In genomic region chr7:30336384-30336783, GRCm38 (mm10) we compare ENCODE assay signal across 9 mouse cellular contexts. TPM values are rescaled to one million over a fixed set of nuclear protein-coding genes. Genes with fewer than 3 reads are reported as not detected.
DNase-seq lines count a peak whose midpoint lies in the region; ATAC-seq and TF ChIP-seq lines count a peak whose summit lies in the region.
"Had no signal": no experiment of that assay in that cellular context is flagged by ENCODE, and none has a peak within 500 bp of the region (broad histone marks: within the 10 kb centered on the region; RNA-seq: fewer than 3 reads in every experiment).

No protein-coding gene starts in this region.

- peak; percentile 97 for TF ChIP-seq CTCF in intestine, postnatal 0 days (IDR thresholded peaks at IDR 0.05; ENCODE audit: low read depth)

- H3K4me2 ChIP-seq in intestine, postnatal 0 days (replicated peaks; ENCODE audit: low read depth) = no peak overlapping the region
- H3K4me2 ChIP-seq in limb, embryonic 11.5 days (ENCODE audit: low read depth, severe bottlenecking) = no peak overlapping the region
- H3K4me2 ChIP-seq in stomach, embryonic 15.5 days = no peak overlapping the region
- H3K4me2 ChIP-seq: embryonic facial prominence, embryonic 13.5 days had no signal

- ATAC-seq in common myeloid progenitor, adult 5-6 weeks (replicated peaks; ENCODE audit: low read depth, poor library complexity, severe bottlenecking) = peak; percentile 64
- no peak; the same call in 1 of the 2 replicates for ATAC-seq in intestine, postnatal 0 days
- ATAC-seq in limb, embryonic 11.5 days (ENCODE audit: insufficient number of reproducible peaks, low FRiP score, low TSS enrichment, low read depth) = no peak; the same call in 1 of the 2 replicates
- peak; percentile 25; the same call in 1 of the 2 replicates for ATAC-seq in stomach, embryonic 15.5 days (ENCODE audit: insufficient read depth, low FRiP score, low read depth)

- peaks cover 4% of the 10 kb centered on the region; the same call in 1 of the 2 replicates for H3K4me1 ChIP-seq in intestine, postnatal 0 days (replicated peaks; ENCODE audit: control insufficient read depth, insufficient read depth, low read length)
- no peaks in the 10 kb centered on the region for H3K4me1 ChIP-seq in limb, embryonic 11.5 days (ENCODE audit: control insufficient read depth, insufficient read depth, low read length)
- H3K4me1 ChIP-seq in stomach, embryonic 15.5 days = peaks cover 8% of the 10 kb centered on the region; the same call in 1 of the 2 replicates

- H3K9me3 ChIP-seq in intestine, postnatal 0 days (ENCODE audit: control insufficient read depth) = no peaks in the 10 kb centered on the region
- no peaks in the 10 kb centered on the region for H3K9me3 ChIP-seq in limb, embryonic 11.5 days (ENCODE audit: control insufficient read depth, low read length)
- no peaks in the 10 kb centered on the region for H3K9me3 ChIP-seq in stomach, embryonic 15.5 days
- H3K9me3 ChIP-seq: embryonic facial prominence, embryonic 13.5 days had no signal

- WGBS in intestine, postnatal 0 days = 2% methylated on average over 9 of the region's 9 CpGs
- 4% methylated on average over 9 of the region's 9 CpGs for WGBS in limb, embryonic 11.5 days
- 4% methylated on average over 9 of the region's 9 CpGs for WGBS in stomach, embryonic 15.5 days

- no peak overlapping the region for H3K27ac ChIP-seq in intestine, postnatal 0 days (ENCODE audit: low read depth, low read length)
- no peak overlapping the region for H3K27ac ChIP-seq in limb, embryonic 11.5 days (replicated peaks; ENCODE audit: low read depth, low read length)
- no peak overlapping the region for H3K27ac ChIP-seq in stomach, embryonic 15.5 days
- H3K27ac ChIP-seq: embryonic facial prominence, embryonic 13.5 days had no signal

- no peak overlapping the region for H3K9ac ChIP-seq in intestine, postnatal 0 days (ENCODE audit: low read depth, low read length)
- no peak overlapping the region for H3K9ac ChIP-seq in limb, embryonic 11.5 days (ENCODE audit: low read length)
- H3K9ac ChIP-seq in stomach, embryonic 15.5 days = no peak overlapping the region
- H3K9ac ChIP-seq: embryonic facial prominence, embryonic 13.5 days had no signal

- DNase-seq in 416B (ENCODE audit: low read depth) (peak; percentile 90), adipocyte (ENCODE audit: low spot score) (peak; percentile 84)
- peak; percentile 88 for DNase-seq in gastrocnemius, postnatal 10 days
- peak; percentile 91 for DNase-seq in limb, embryonic 11.5 days (ENCODE audit: low spot score)
- peak; percentile 83 for DNase-seq in neural tube, embryonic 10.5 days (ENCODE audit: extremely low spot score, low spot score)

- no peak overlapping the region for H3K4me3 ChIP-seq in intestine, postnatal 0 days (ENCODE audit: low read depth, low read length)
- H3K4me3 ChIP-seq in limb, embryonic 11.5 days (ENCODE audit: low read depth, low read length) = no peak overlapping the region
- no peak overlapping the region for H3K4me3 ChIP-seq in stomach, embryonic 15.5 days (replicated peaks)
- H3K4me3 ChIP-seq: embryonic facial prominence, embryonic 13.5 days had no signal

- no peaks in the 10 kb centered on the region for H3K36me3 ChIP-seq in intestine, postnatal 0 days (ENCODE audit: control insufficient read depth, insufficient read depth)
- no peaks in the 10 kb centered on the region for H3K36me3 ChIP-seq in limb, embryonic 11.5 days (ENCODE audit: control insufficient read depth, insufficient read depth, low read length)
- H3K36me3 ChIP-seq in stomach, embryonic 15.5 days = no peaks in the 10 kb centered on the region
- H3K36me3 ChIP-seq: embryonic facial prominence, embryonic 13.5 days had no signal

- H3K27me3 ChIP-seq in intestine, postnatal 0 days (replicated peaks; ENCODE audit: control insufficient read depth, insufficient read depth, low read length) = 0 out of 2 replicates have a peak, but pooled peaks cover 11% of the 10 kb centered on the region
- H3K27me3 ChIP-seq in limb, embryonic 11.5 days (ENCODE audit: control insufficient read depth, insufficient read depth, low read length) = no peaks in the 10 kb centered on the region; the same call in 1 of the 2 replicates
- H3K27me3 ChIP-seq in stomach, embryonic 15.5 days (replicated peaks) = peaks cover 16% of the 10 kb centered on the region; the same call in 1 of the 2 replicates

RNA-seq across cellular contexts. Expression of gene Sdhaf1, which starts 12.7 kb away (rescaled TPM):
- 10.8 and 11.0 TPM in 2 replicates for total RNA-seq in common myeloid progenitor, adult 5-6 weeks (2017)
- 10 to 100 TPM; 10.3 to 11.5 TPM for total RNA-seq in gastrocnemius, postnatal 10 days (2021)
- 18.3 and 18.8 TPM in 2 replicates for polyA plus RNA-seq in intestine, postnatal 0 days (2015; fragmentation: Nextera tagmentation; extraction: Ambion mirVana)
- polyA plus RNA-seq in limb, embryonic 11.5 days (2014; fragmentation: Nextera tagmentation; extraction: Ambion mirVana) = 21.6 TPM in 2 replicates
- 14.3 and 16.1 TPM in 2 replicates for polyA plus RNA-seq in stomach, embryonic 15.5 days (2015; fragmentation: Nextera tagmentation; extraction: Ambion mirVana)

RNA-seq across cellular contexts. Expression of gene E130208F15Rik, which starts 14.8 kb away (rescaled TPM):
- 0.96 and 3.3 TPM in 2 replicates for total RNA-seq in common myeloid progenitor, adult 5-6 weeks (2017)
- total RNA-seq in gastrocnemius, postnatal 10 days (2021) = 1 to 10 TPM; 1.0 to 1.2 TPM
- not detected in 2 replicates for polyA plus RNA-seq in intestine, postnatal 0 days (2015; fragmentation: Nextera tagmentation; extraction: Ambion mirVana)
- not detected in 2 replicates for polyA plus RNA-seq in limb, embryonic 11.5 days (2014; fragmentation: Nextera tagmentation; extraction: Ambion mirVana)
- polyA plus RNA-seq in stomach, embryonic 15.5 days (2015; fragmentation: Nextera tagmentation; extraction: Ambion mirVana) = 2.4 and 2.6 TPM in 2 replicates
- polyA plus RNA-seq: embryonic facial prominence, embryonic 13.5 days had no signal

RNA-seq across cellular contexts. Expression of gene Syne4, which starts 21.8 kb away (rescaled TPM):
- total RNA-seq in common myeloid progenitor, adult 5-6 weeks (2017) = 1.4 TPM in 1 of 2 replicates, not detected in the other
- total RNA-seq in gastrocnemius, postnatal 10 days (2021) = 1 to 10 TPM; 1.8 TPM
- polyA plus RNA-seq in intestine, postnatal 0 days (2015; fragmentation: Nextera tagmentation; extraction: Ambion mirVana) = 12.5 and 16.3 TPM in 2 replicates
- 72.3 and 75.3 TPM in 2 replicates for polyA plus RNA-seq in limb, embryonic 11.5 days (2014; fragmentation: Nextera tagmentation; extraction: Ambion mirVana)
- polyA plus RNA-seq in stomach, embryonic 15.5 days (2015; fragmentation: Nextera tagmentation; extraction: Ambion mirVana) = 65.2 and 73.8 TPM in 2 replicates

RNA-seq across cellular contexts. Expression of gene Lrfn3, which starts 26.2 kb away (rescaled TPM):
- total RNA-seq in common myeloid progenitor, adult 5-6 weeks (2017) = not detected in 2 replicates
- 1 to 10 TPM; 1.6 to 3.1 TPM for total RNA-seq in gastrocnemius, postnatal 10 days (2021)
- polyA plus RNA-seq in intestine, postnatal 0 days (2015; fragmentation: Nextera tagmentation; extraction: Ambion mirVana) = 1.1 and 1.8 TPM in 2 replicates
- polyA plus RNA-seq in limb, embryonic 11.5 days (2014; fragmentation: Nextera tagmentation; extraction: Ambion mirVana) = 4.9 and 5.0 TPM in 2 replicates
- 4.9 and 5.6 TPM in 2 replicates for polyA plus RNA-seq in stomach, embryonic 15.5 days (2015; fragmentation: Nextera tagmentation; extraction: Ambion mirVana)

RNA-seq across cellular contexts. Expression of gene Alkbh6, which starts 27.9 kb away (rescaled TPM):
- 15.2 and 31.2 TPM in 2 replicates for total RNA-seq in common myeloid progenitor, adult 5-6 weeks (2017)
- 10 to 100 TPM; 18.3 to 18.6 TPM for total RNA-seq in gastrocnemius, postnatal 10 days (2021)
- 58.2 and 63.5 TPM in 2 replicates for polyA plus RNA-seq in intestine, postnatal 0 days (2015; fragmentation: Nextera tagmentation; extraction: Ambion mirVana)
- polyA plus RNA-seq in limb, embryonic 11.5 days (2014; fragmentation: Nextera tagmentation; extraction: Ambion mirVana) = 93.7 and 97.6 TPM in 2 replicates
- polyA plus RNA-seq in stomach, embryonic 15.5 days (2015; fragmentation: Nextera tagmentation; extraction: Ambion mirVana) = 63.2 and 72.3 TPM in 2 replicates

Comparison
In these comparisons a context has a peak if more than half of its experiments do, and no peak if none do; other contexts are left out.
1. ATAC-seq: peak in common myeloid progenitor, adult 5-6 weeks (single experiment) and stomach, embryonic 15.5 days (single experiment); none in intestine, postnatal 0 days (single experiment) and limb, embryonic 11.5 days (single experiment).
2. Peak in every context shown above with its lines, with median percentiles within 50 percentile points of each other: DNase-seq.